Mouse (Mus musculus) CH12.LX (cell line): ENCODE data around the gene Tspan7. TPM values are rescaled to one million over a fixed set of nuclear protein-coding genes. Genes with fewer than 3 reads are reported as not detected.

Source experiments
- DNase-seq: peaks from one replicate; pipeline ENCODE4 v3.0.0-alpha.2; 2013; ENCODE audit errors: extremely low read depth
- H3K27ac ChIP-seq: 2 replicates; pipeline ENCODE4 v1.5.1; 2012; ENCODE audit warnings: low read depth, mild to moderate bottlenecking, control low read depth, moderate library complexity; ENCODE audit not compliant: insufficient read depth
- H3K27me3 ChIP-seq: replicated peaks from 2 replicates; pipeline ENCODE3; 2012; ENCODE audit warnings: inconsistent platforms
- H3K36me3 ChIP-seq, 2 experiments: replicated peaks in 1 of 2; 2 replicates each; pipeline versions ENCODE3 to v1.6.1; 2012; ENCODE audit warnings: inconsistent platforms in 1 of 2, low read length in 1 of 2, mild to moderate bottlenecking in 1 of 2, mixed read lengths in 1 of 2, moderate library complexity in 1 of 2; ENCODE audit not compliant: control insufficient read depth in 1 of 2, insufficient read depth in 1 of 2
- H3K4me1 ChIP-seq, 2 experiments: 2 replicates each; pipeline ENCODE4 v1.6.1; 2012; ENCODE audit warnings: inconsistent platforms in 1 of 2, moderate library complexity in 1 of 2; ENCODE audit not compliant: insufficient read depth in 2 of 2, control insufficient read depth in 1 of 2
- H3K4me2 ChIP-seq: 2 replicates; pipeline ENCODE4 v1.6.1; 2012; ENCODE audit warnings: low read depth, mild to moderate bottlenecking, control low read depth; ENCODE audit not compliant: poor library complexity, insufficient read depth, severe bottlenecking
- H3K4me3 ChIP-seq, 3 experiments: fragments of 150-350 bp in 1 of 3; sonication (generic) in 1 of 3; replicated peaks in 1 of 3; 2 replicates each; pipeline versions ENCODE3 to v1.5.1; 2011 to 2012; ENCODE audit warnings: low read depth in 2 of 3, low read length in 2 of 3, mild to moderate bottlenecking in 2 of 3, moderate library complexity in 2 of 3, control low read depth in 1 of 3, improper control_type of control experiment in 1 of 3, inconsistent platforms in 1 of 3, mixed read lengths in 1 of 3; ENCODE audit not compliant: poor library complexity in 1 of 3
- H3K79me2 ChIP-seq: replicated peaks from 2 replicates; pipeline ENCODE4 v1.6.1; 2012; ENCODE audit warnings: mild to moderate bottlenecking, moderate library complexity; ENCODE audit not compliant: control insufficient read depth, poor library complexity, insufficient read depth, severe bottlenecking; ENCODE audit errors: extremely low read depth
- H3K9ac ChIP-seq: 2 replicates; pipeline ENCODE4 v1.6.1; 2012; ENCODE audit warnings: low read depth, mild to moderate bottlenecking, control low read depth, moderate library complexity; ENCODE audit not compliant: insufficient read depth
- H3K9me3 ChIP-seq: replicated peaks from 2 replicates; pipeline ENCODE3; 2012; ENCODE audit warnings: low read length, inconsistent platforms, mixed read lengths
- BHLHE40 ChIP-seq: IDR thresholded peaks from 2 replicates; pipeline ENCODE4 v1.6.1; 2011; ENCODE audit warnings: mild to moderate bottlenecking, low read depth, low read length, improper control_type of control experiment
- CHD1 ChIP-seq: IDR thresholded peaks from 2 replicates; pipeline ENCODE4 v1.6.1; 2012; ENCODE audit warnings: low read depth, low read length, improper control_type of control experiment, inconsistent platforms
- CHD2 ChIP-seq: IDR thresholded peaks from 2 replicates; pipeline ENCODE4 v1.6.1; 2011; ENCODE audit warnings: low read length, improper control_type of control experiment
- CTCF ChIP-seq, 2 experiments: IDR thresholded peaks in 1 of 2; conservative IDR thresholded peaks in 1 of 2; 2 replicates each; pipeline ENCODE4 v1.5.1; 2011 to 2012; ENCODE audit warnings: low read depth in 2 of 2, low read length in 2 of 2, improper control_type of control experiment in 1 of 2, inconsistent platforms in 1 of 2, mild to moderate bottlenecking in 1 of 2, moderate library complexity in 1 of 2
- E2F4 ChIP-seq: IDR thresholded peaks from 2 replicates; pipeline ENCODE4 v1.6.1; 2011; ENCODE audit warnings: low read depth, low read length, improper control_type of control experiment; ENCODE audit not compliant: insufficient replicate concordance
- ELF1 ChIP-seq: IDR thresholded peaks from 2 replicates; pipeline ENCODE4 v1.6.1; 2014; ENCODE audit warnings: low read depth, mild to moderate bottlenecking, inconsistent platforms, low read length, improper control_type of control experiment
- EP300 ChIP-seq: IDR thresholded peaks from 2 replicates; pipeline ENCODE4 v1.6.1; 2011; ENCODE audit warnings: low read length, improper control_type of control experiment
- ETS1 ChIP-seq: conservative IDR thresholded peaks from 2 replicates; pipeline ENCODE4 v1.6.1; 2012; ENCODE audit warnings: low read depth, mild to moderate bottlenecking, inconsistent platforms, low read length, improper control_type of control experiment, moderate library complexity
- HCFC1 ChIP-seq: IDR thresholded peaks from 2 replicates; pipeline ENCODE4 v1.6.1; 2012; ENCODE audit warnings: low read depth, mild to moderate bottlenecking, inconsistent platforms, low read length, improper control_type of control experiment
- IRF4 ChIP-seq: IDR thresholded peaks from 2 replicates; pipeline ENCODE4 v1.6.1; 2014; ENCODE audit warnings: low read depth, mild to moderate bottlenecking, inconsistent platforms, low read length, improper control_type of control experiment
- JUND ChIP-seq: conservative IDR thresholded peaks from 2 replicates; pipeline ENCODE4 v1.6.1; 2011; ENCODE audit warnings: low read depth, low read length, improper control_type of control experiment
- MAFK ChIP-seq: IDR thresholded peaks from 2 replicates; pipeline ENCODE4 v1.6.1; 2011; ENCODE audit warnings: low read length, improper control_type of control experiment; ENCODE audit not compliant: insufficient replicate concordance
- MAX ChIP-seq: IDR thresholded peaks from 2 replicates; pipeline ENCODE4 v1.6.1; 2011; ENCODE audit warnings: low read length, improper control_type of control experiment
- MAZ ChIP-seq: IDR thresholded peaks from 2 replicates; pipeline ENCODE4 v1.6.1; 2012; ENCODE audit warnings: low read depth, mild to moderate bottlenecking, inconsistent platforms, low read length, improper control_type of control experiment, moderate library complexity
- MEF2A ChIP-seq: IDR thresholded peaks from 2 replicates; pipeline ENCODE4 v1.6.1; 2014; ENCODE audit warnings: low read depth, mild to moderate bottlenecking, inconsistent platforms, low read length, improper control_type of control experiment, borderline replicate concordance
- MXI1 ChIP-seq: IDR thresholded peaks from 2 replicates; pipeline ENCODE4 v1.6.1; 2011; ENCODE audit warnings: mild to moderate bottlenecking, low read depth, low read length, improper control_type of control experiment
- MYC ChIP-seq: IDR thresholded peaks from 2 replicates; pipeline ENCODE4 v1.6.1; 2011; ENCODE audit warnings: low read depth, mild to moderate bottlenecking, improper control_type of control experiment, low read length
- NELFE ChIP-seq: IDR thresholded peaks from 2 replicates; pipeline ENCODE4 v1.6.1; 2011; ENCODE audit warnings: low read depth, low read length, improper control_type of control experiment
- NRF1 ChIP-seq: IDR thresholded peaks from 2 replicates; pipeline ENCODE4 v1.6.1; 2014; ENCODE audit warnings: low read depth, mild to moderate bottlenecking, inconsistent platforms, low read length, improper control_type of control experiment, moderate library complexity
- POLR2A ChIP-seq: IDR thresholded peaks from 2 replicates; pipeline ENCODE4 v1.6.1; 2011; ENCODE audit warnings: low read depth, mild to moderate bottlenecking, improper control_type of control experiment, low read length
- POLR2AphosphoS2 ChIP-seq: IDR thresholded peaks from 2 replicates; pipeline ENCODE4 v1.6.1; 2011; ENCODE audit warnings: low read depth, low read length, improper control_type of control experiment
- RCOR1 ChIP-seq: conservative IDR thresholded peaks from 2 replicates; pipeline ENCODE4 v1.6.1; 2012; ENCODE audit warnings: low read depth, mild to moderate bottlenecking, inconsistent platforms, low read length, improper control_type of control experiment
- SIN3A ChIP-seq: IDR thresholded peaks from 2 replicates; pipeline ENCODE4 v1.6.1; 2012; ENCODE audit warnings: low read length, improper control_type of control experiment, inconsistent platforms
- TCF12 ChIP-seq: IDR thresholded peaks from 2 replicates; pipeline ENCODE4 v1.6.1; 2014; ENCODE audit warnings: low read depth, mild to moderate bottlenecking, inconsistent platforms, low read length, improper control_type of control experiment
- USF1 ChIP-seq: IDR thresholded peaks from 2 replicates; pipeline ENCODE4 v1.6.1; 2014; ENCODE audit warnings: low read depth, mild to moderate bottlenecking, inconsistent platforms, low read length, improper control_type of control experiment
- ZKSCAN1 ChIP-seq: IDR thresholded peaks from 2 replicates; pipeline ENCODE4 v1.6.1; 2012; ENCODE audit warnings: low read depth, inconsistent platforms, low read length, improper control_type of control experiment, borderline replicate concordance
- ZMIZ1 ChIP-seq: IDR thresholded peaks from 2 replicates; pipeline ENCODE4 v1.6.1; 2012; ENCODE audit warnings: low read depth, mild to moderate bottlenecking, inconsistent platforms, low read length, improper control_type of control experiment
- ZNF384 ChIP-seq: IDR thresholded peaks from 2 replicates; pipeline ENCODE4 v1.6.1; 2012; ENCODE audit warnings: low read depth, low read length, improper control_type of control experiment, inconsistent platforms
- dilution Hi-C: fragments of 300-500 bp; cut with MboI; formaldehyde crosslinking; loops from 2 replicates; pipeline ENCODE4 v1.14.3; 2020; ENCODE audit warnings: low sequenced_read_pairs; ENCODE audit not compliant: extremely low pct_unique_long_range_greater_than_20kb, extremely low pct_ligation_motif_present
- in situ Hi-C: fragments of 300-500 bp; cut with MboI; formaldehyde crosslinking; loops from 3 replicates; pipeline ENCODE4 v1.14.3; 2019; ENCODE audit warnings: low sequenced_read_pairs, low pct_ligation_motif_present, low pct_unique_long_range_greater_than_20kb, mixed read lengths
- polyA plus RNA-seq: library from polyadenylated mRNA; unstranded; fragments of >175 nt; gene quantifications from 2 replicates; pipeline ENCODE4 v1.2.1, GENCODE M21; 2012; ENCODE audit warnings: low read depth; ENCODE audit not compliant: insufficient read length
- total RNA-seq, 2 experiments: library from RNA; depleted of rRNA; stranded (reverse); fragments of 300-350 nt in 1 of 2; fragments of >200 nt in 1 of 2; gene quantifications; 2 replicates each; pipeline ENCODE4 v1.2.3; 2012 to 2014

The Tspan7 gene
- total and polyA plus RNA-seq, 3 experiments: not detected

DNA sequence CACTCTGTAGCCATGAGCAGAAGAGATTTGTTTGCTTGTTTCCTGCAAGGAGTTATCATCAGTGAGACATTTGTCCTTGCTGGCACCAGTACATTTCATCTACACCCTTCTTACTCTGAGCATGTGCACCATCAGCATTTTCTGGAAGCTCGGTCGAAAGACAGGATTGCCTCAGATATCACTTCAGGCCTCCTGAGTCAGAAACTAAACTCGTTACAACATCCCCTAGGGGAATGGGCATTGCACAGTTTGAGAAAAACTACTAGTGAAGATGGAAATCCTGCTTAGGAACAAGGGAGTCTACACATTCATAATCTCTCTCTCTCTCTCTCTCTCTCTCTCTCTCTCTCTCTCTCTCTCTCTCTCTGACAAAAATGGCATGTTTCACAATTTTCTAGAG lies 30.0 kb downstream of the Tspan7 start:
- no peaks in the 10 kb centered on the region for H3K9me3 ChIP-seq
- H3K79me2 ChIP-seq: no peaks in the 10 kb centered on the region
- in situ Hi-C loops (no loop called here), dilution Hi-C loops (no loop called here)
- no peaks in the 10 kb centered on the region for H3K36me3 ChIP-seq
- no peak overlapping the region for H3K4me3 ChIP-seq
- no peaks in the 10 kb centered on the region for H3K27me3 ChIP-seq
- no peak overlapping the region for H3K27ac ChIP-seq
- no peak overlapping the region for H3K4me2 ChIP-seq
- no peak for DNase-seq
- H3K9ac ChIP-seq: no peak overlapping the region
- TF ChIP-seq NRF1: no peak
- no peak for TF ChIP-seq E2F4
- TF ChIP-seq USF1: no peak
- TF ChIP-seq BHLHE40: no peak
- no peak for TF ChIP-seq ETS1
- no peak for TF ChIP-seq MYC
- TF ChIP-seq MAX: no peak
- TF ChIP-seq MAZ: no peak
- TF ChIP-seq POLR2A: no peak
- no peak for TF ChIP-seq ZNF384
- no peak for TF ChIP-seq IRF4
- no peak for TF ChIP-seq ZKSCAN1
- TF ChIP-seq CTCF (conservative IDR thresholded peaks at IDR 0.05 in 1 of 2, IDR thresholded peaks at IDR 0.05 in 1 of 2; ENCODE audit: low read depth in 2 of 2, low read length in 2 of 2): no peak
- no peak for TF ChIP-seq POLR2AphosphoS2
- TF ChIP-seq ZMIZ1: no peak
- no peak for TF ChIP-seq CHD1
- no peak for TF ChIP-seq EP300
- TF ChIP-seq ELF1: no peak
- no peak for TF ChIP-seq MAFK
- no peaks in the 10 kb centered on the region for H3K4me1 ChIP-seq

DNA sequence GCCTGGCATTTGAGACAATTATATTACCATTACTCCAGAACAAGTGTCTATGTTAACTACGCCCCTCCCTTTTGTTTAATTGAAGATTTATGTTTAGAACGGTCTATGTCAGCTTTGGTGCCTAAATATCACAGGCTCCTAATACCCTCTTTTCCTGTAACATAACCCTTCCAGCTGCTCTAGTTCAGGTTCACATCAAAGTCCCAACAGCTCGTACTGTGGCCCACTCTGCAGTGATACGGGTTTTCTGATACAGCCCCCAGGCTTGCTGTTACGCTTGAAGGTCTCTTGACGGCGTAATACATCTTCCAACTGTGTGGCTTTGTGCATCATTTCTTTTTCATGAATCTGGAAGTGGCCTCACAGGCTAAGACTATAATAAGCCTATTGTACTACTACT lies 31.5 kb downstream of the Tspan7 start:
- no peaks in the 10 kb centered on the region for H3K36me3 ChIP-seq
- no peak overlapping the region for H3K4me3 ChIP-seq
- dilution Hi-C loops (no loop called here), in situ Hi-C loops (no loop called here)
- no peaks in the 10 kb centered on the region for H3K27me3 ChIP-seq
- no peaks in the 10 kb centered on the region for H3K79me2 ChIP-seq
- H3K27ac ChIP-seq: no peak overlapping the region
- no peak overlapping the region for H3K9ac ChIP-seq
- no peak for DNase-seq
- H3K4me2 ChIP-seq: no peak overlapping the region
- H3K4me1 ChIP-seq: no peaks in the 10 kb centered on the region
- no peaks in the 10 kb centered on the region for H3K9me3 ChIP-seq
- no peak for TF ChIP-seq BHLHE40
- TF ChIP-seq SIN3A: no peak
- no peak for TF ChIP-seq NELFE
- no peak for TF ChIP-seq ELF1
- no peak for TF ChIP-seq MYC
- no peak for TF ChIP-seq JUND
- no peak for TF ChIP-seq TCF12
- TF ChIP-seq CHD2: no peak
- no peak for TF ChIP-seq MEF2A
- no peak for TF ChIP-seq HCFC1
- no peak for TF ChIP-seq NRF1
- TF ChIP-seq MAZ: no peak
- TF ChIP-seq MAX: no peak
- TF ChIP-seq POLR2AphosphoS2: no peak
- no peak for TF ChIP-seq MXI1
- TF ChIP-seq POLR2A: no peak
- TF ChIP-seq RCOR1: no peak
- TF ChIP-seq MAFK: no peak
- no peak for TF ChIP-seq IRF4
